Mouse (Mus musculus) MEL (cell line): ENCODE results near the gene Dop1a. TPM values are rescaled to one million over a fixed set of nuclear protein-coding genes. Genes with fewer than 3 reads are reported as not detected.

Source experiments
- DNase-seq: peaks from one replicate; pipeline ENCODE4 v3.0.0; 2011; ENCODE audit warnings: low read depth, low spot score
- H3K27ac ChIP-seq: 2 replicates; pipeline ENCODE4 v1.5.1; 2012; ENCODE audit warnings: low read depth, mild to moderate bottlenecking, control low read depth, low read length, moderate library complexity; ENCODE audit not compliant: control insufficient read depth
- H3K27me3 ChIP-seq, 2 experiments: fragments of 150-350 bp in 1 of 2; sonication (generic) in 1 of 2; 2 replicates each; pipeline ENCODE4 v1.6.1; 2012; ENCODE audit warnings: low read length in 2 of 2, mild to moderate bottlenecking in 2 of 2, improper control_type of control experiment in 1 of 2, moderate library complexity in 1 of 2; ENCODE audit not compliant: insufficient read depth in 2 of 2, control insufficient read depth in 1 of 2
- H3K36me3 ChIP-seq, 2 experiments: 2 replicates each; pipeline ENCODE4 v1.6.1; 2012 to 2014; ENCODE audit warnings: low read length in 2 of 2, improper control_type of control experiment in 1 of 2, inconsistent platforms in 1 of 2, mild to moderate bottlenecking in 1 of 2; ENCODE audit not compliant: insufficient read depth in 2 of 2, control insufficient read depth in 1 of 2
- H3K4me1 ChIP-seq, 2 experiments: fragments of 150-350 bp in 1 of 2; sonication (generic) in 1 of 2; 2 replicates each; pipeline ENCODE4 v1.6.1; 2012; ENCODE audit warnings: low read length in 2 of 2, improper control_type of control experiment in 1 of 2, mild to moderate bottlenecking in 1 of 2; ENCODE audit not compliant: insufficient read depth in 2 of 2, control insufficient read depth in 1 of 2
- H3K4me3 ChIP-seq, 2 experiments: fragments of 150-350 bp in 1 of 2; sonication (generic) in 1 of 2; 2 replicates each; pipeline ENCODE4 v1.5.1; 2012; ENCODE audit warnings: low read depth in 2 of 2, low read length in 2 of 2, mild to moderate bottlenecking in 2 of 2, moderate library complexity in 2 of 2, control low read depth in 1 of 2, improper control_type of control experiment in 1 of 2; ENCODE audit not compliant: control insufficient read depth in 1 of 2, insufficient read depth in 1 of 2
- H3K79me2 ChIP-seq: 2 replicates; pipeline ENCODE4 v1.6.1; 2012; ENCODE audit warnings: mild to moderate bottlenecking, low read length, moderate library complexity; ENCODE audit not compliant: control insufficient read depth, poor library complexity, insufficient read depth
- H3K9ac ChIP-seq: 2 replicates; pipeline ENCODE4 v1.6.1; 2012; ENCODE audit warnings: low read depth, mild to moderate bottlenecking, control low read depth, low read length, moderate library complexity; ENCODE audit not compliant: control insufficient read depth, poor library complexity, severe bottlenecking
- H3K9me3 ChIP-seq: fragments of 150-350 bp; sonication (generic); replicated peaks from 2 replicates; pipeline ENCODE4 v1.6.1; 2012; ENCODE audit warnings: mild to moderate bottlenecking, low read length, improper control_type of control experiment, moderate library complexity; ENCODE audit not compliant: insufficient read depth
- CHD2 ChIP-seq: IDR thresholded peaks from 2 replicates; pipeline ENCODE4 v1.6.1; 2011; ENCODE audit warnings: low read length, improper control_type of control experiment
- CTCF ChIP-seq, 3 experiments: IDR thresholded peaks in 2 of 3; conservative IDR thresholded peaks in 1 of 3; 2 replicates each; pipeline ENCODE4 v1.5.1; 2011 to 2012; ENCODE audit warnings: low read length in 3 of 3, low read depth in 2 of 3, mild to moderate bottlenecking in 2 of 3, improper control_type of control experiment in 1 of 3, inconsistent platforms in 1 of 3, mixed read lengths in 1 of 3, moderate library complexity in 1 of 3; ENCODE audit not compliant: control insufficient read depth in 1 of 3, insufficient read depth in 1 of 3, poor library complexity in 1 of 3, severe bottlenecking in 1 of 3
- E2F4 ChIP-seq: IDR thresholded peaks from 2 replicates; pipeline ENCODE4 v1.6.1; 2011; ENCODE audit warnings: low read depth, low read length, improper control_type of control experiment, borderline replicate concordance
- ELF1 ChIP-seq: IDR thresholded peaks from 2 replicates; pipeline ENCODE4 v1.6.1; 2014; ENCODE audit warnings: low read depth, mild to moderate bottlenecking, inconsistent platforms, low read length, improper control_type of control experiment, moderate library complexity
- EP300 ChIP-seq, 2 experiments: IDR thresholded peaks; 2 replicates each; pipeline ENCODE4 v1.6.1; 2011; ENCODE audit warnings: improper control_type of control experiment in 2 of 2, low read length in 2 of 2, low read depth in 1 of 2, mild to moderate bottlenecking in 1 of 2
- ETS1 ChIP-seq: IDR thresholded peaks from 2 replicates; pipeline ENCODE4 v1.6.1; 2012; ENCODE audit warnings: low read depth, mild to moderate bottlenecking, inconsistent platforms, low read length, improper control_type of control experiment, moderate library complexity
- GABPA ChIP-seq: IDR thresholded peaks from 2 replicates; pipeline ENCODE4 v1.6.1; 2012; ENCODE audit warnings: low read depth, mild to moderate bottlenecking, inconsistent platforms, low read length, improper control_type of control experiment, moderate library complexity
- GATA1 ChIP-seq: IDR thresholded peaks from 2 replicates; pipeline ENCODE4 v1.6.1; 2011; ENCODE audit warnings: low read depth, low read length, improper control_type of control experiment
- HCFC1 ChIP-seq: IDR thresholded peaks from 2 replicates; pipeline ENCODE4 v1.6.1; 2012; ENCODE audit warnings: low read depth, mild to moderate bottlenecking, inconsistent platforms, low read length, improper control_type of control experiment, moderate library complexity
- JUND ChIP-seq: IDR thresholded peaks from 2 replicates; pipeline ENCODE4 v1.6.1; 2011; ENCODE audit warnings: low read depth, mild to moderate bottlenecking, improper control_type of control experiment, low read length
- KAT2A ChIP-seq: conservative IDR thresholded peaks from 2 replicates; pipeline ENCODE4 v1.6.1; 2012; ENCODE audit warnings: low read depth, low read length, improper control_type of control experiment, inconsistent platforms
- MAFK ChIP-seq: IDR thresholded peaks from 2 replicates; pipeline ENCODE4 v1.6.1; 2011; ENCODE audit warnings: low read depth, mild to moderate bottlenecking, low read length, improper control_type of control experiment, borderline replicate concordance
- MAX ChIP-seq: IDR thresholded peaks from 2 replicates; pipeline ENCODE4 v1.6.1; 2011; ENCODE audit warnings: low read length, improper control_type of control experiment
- MAZ ChIP-seq: IDR thresholded peaks from 2 replicates; pipeline ENCODE4 v1.6.1; 2012; ENCODE audit warnings: low read depth, mild to moderate bottlenecking, inconsistent platforms, low read length, improper control_type of control experiment
- MEF2A ChIP-seq: IDR thresholded peaks from 2 replicates; pipeline ENCODE4 v1.6.1; 2014; ENCODE audit warnings: low read depth, mild to moderate bottlenecking, inconsistent platforms, low read length, improper control_type of control experiment; ENCODE audit not compliant: poor library complexity, insufficient replicate concordance, severe bottlenecking; ENCODE audit errors: extremely low read depth
- MXI1 ChIP-seq: IDR thresholded peaks from 2 replicates; pipeline ENCODE4 v1.6.1; 2011; ENCODE audit warnings: mild to moderate bottlenecking, low read depth, low read length, improper control_type of control experiment
- MYB ChIP-seq: IDR thresholded peaks from 2 replicates; pipeline ENCODE4 v1.6.1; 2011; ENCODE audit warnings: mild to moderate bottlenecking, low read depth, low read length, improper control_type of control experiment
- MYC ChIP-seq: IDR thresholded peaks from 2 replicates; pipeline ENCODE4 v1.6.1; 2011; ENCODE audit warnings: low read depth, mild to moderate bottlenecking, low read length, improper control_type of control experiment, moderate library complexity
- NELFE ChIP-seq: IDR thresholded peaks from 2 replicates; pipeline ENCODE4 v1.6.1; 2011; ENCODE audit warnings: low read depth, low read length, improper control_type of control experiment
- POLR2A ChIP-seq, 2 experiments: IDR thresholded peaks; 2 replicates each; pipeline ENCODE4 v1.6.1; 2011 to 2012; ENCODE audit warnings: low read length in 2 of 2, mild to moderate bottlenecking in 2 of 2, control low read depth in 1 of 2, improper control_type of control experiment in 1 of 2, low read depth in 1 of 2, moderate library complexity in 1 of 2; ENCODE audit not compliant: control insufficient read depth in 1 of 2, insufficient read depth in 1 of 2, poor library complexity in 1 of 2
- POLR2AphosphoS2 ChIP-seq: IDR thresholded peaks from 2 replicates; pipeline ENCODE4 v1.6.1; 2011; ENCODE audit warnings: low read length, improper control_type of control experiment
- POLR2AphosphoS5 ChIP-seq: IDR thresholded peaks from 2 replicates; pipeline ENCODE4 v1.6.1; 2012; ENCODE audit warnings: low read depth, borderline replicate concordance, mild to moderate bottlenecking, inconsistent platforms, low read length, moderate library complexity, mixed read lengths
- RAD21 ChIP-seq: IDR thresholded peaks from 2 replicates; pipeline ENCODE4 v1.6.1; 2011; ENCODE audit warnings: mild to moderate bottlenecking, low read depth, low read length, improper control_type of control experiment
- RCOR1 ChIP-seq: IDR thresholded peaks from 2 replicates; pipeline ENCODE4 v1.6.1; 2012; ENCODE audit warnings: low read depth, mild to moderate bottlenecking, inconsistent platforms, low read length, improper control_type of control experiment
- SIN3A ChIP-seq: IDR thresholded peaks from 2 replicates; pipeline ENCODE4 v1.6.1; 2012; ENCODE audit warnings: low read length, improper control_type of control experiment, inconsistent platforms
- SMC3 ChIP-seq: IDR thresholded peaks from 2 replicates; pipeline ENCODE4 v1.6.1; 2011; ENCODE audit warnings: low read depth, low read length, improper control_type of control experiment
- TAL1 ChIP-seq: IDR thresholded peaks from 2 replicates; pipeline ENCODE4 v1.6.1; 2012; ENCODE audit warnings: mild to moderate bottlenecking, inconsistent platforms, low read length, moderate library complexity, mixed read lengths
- TBP ChIP-seq: IDR thresholded peaks from 2 replicates; pipeline ENCODE4 v1.8.0; 2011; ENCODE audit warnings: low read depth, low read length, improper control_type of control experiment
- TCF12 ChIP-seq: IDR thresholded peaks from 2 replicates; pipeline ENCODE4 v1.6.1; 2014; ENCODE audit warnings: low read depth, mild to moderate bottlenecking, inconsistent platforms, low read length, improper control_type of control experiment, moderate library complexity
- UBTF ChIP-seq: IDR thresholded peaks from 2 replicates; pipeline ENCODE4 v1.6.1; 2012; ENCODE audit warnings: low read depth, mild to moderate bottlenecking, inconsistent platforms, low read length, improper control_type of control experiment, moderate library complexity, borderline replicate concordance; ENCODE audit not compliant: insufficient read depth
- USF1 ChIP-seq: IDR thresholded peaks from 2 replicates; pipeline ENCODE4 v1.6.1; 2014; ENCODE audit warnings: low read depth, mild to moderate bottlenecking, inconsistent platforms, low read length, improper control_type of control experiment, moderate library complexity
- USF2 ChIP-seq, 2 experiments: IDR thresholded peaks; 2 replicates each; pipeline ENCODE4 v1.6.1; 2011 to 2012; ENCODE audit warnings: improper control_type of control experiment in 2 of 2, low read length in 2 of 2, borderline replicate concordance in 1 of 2, inconsistent platforms in 1 of 2, low read depth in 1 of 2, mild to moderate bottlenecking in 1 of 2; ENCODE audit not compliant: insufficient read depth in 1 of 2
- ZC3H11A ChIP-seq: IDR thresholded peaks from 2 replicates; pipeline ENCODE4 v1.6.1; 2012; ENCODE audit warnings: low read depth, mild to moderate bottlenecking, inconsistent platforms, low read length, improper control_type of control experiment
- ZKSCAN1 ChIP-seq: IDR thresholded peaks from 2 replicates; pipeline ENCODE4 v1.6.1; 2012; ENCODE audit warnings: low read depth, mild to moderate bottlenecking, inconsistent platforms, low read length, improper control_type of control experiment, moderate library complexity
- ZNF384 ChIP-seq: IDR thresholded peaks from 2 replicates; pipeline ENCODE4 v1.6.1; 2012; ENCODE audit warnings: low read depth, mild to moderate bottlenecking, inconsistent platforms, low read length, improper control_type of control experiment
- polyA plus RNA-seq, 2 experiments: library from polyadenylated mRNA; stranded (reverse) in 1 of 2; unstranded in 1 of 2; fragments of >175 nt in 1 of 2; fragments of >200 nt in 1 of 2; gene quantifications; 2 replicates each; pipeline versions ENCODE4 v1.2.1 to v1.2.4; 2012; ENCODE audit warnings: low replicate concordance in 2 of 2, low read depth in 1 of 2; ENCODE audit not compliant: insufficient read length in 2 of 2, insufficient read depth in 1 of 2, missing spikeins in 1 of 2
- total RNA-seq: library from RNA; depleted of rRNA; stranded (reverse); fragments of 300-350 nt; gene quantifications from 2 replicates; pipeline ENCODE4 v1.2.3, GENCODE M21; 2012

Gene Dop1a
- total and polyA plus RNA-seq, 3 experiments = 15.0 to 16.8 TPM; not detected in 1

- Histone ChIP-seq H3K79me2 (no peaks in the 10 kb centered on the region), H3K27ac (no peak overlapping the region)
- TF ChIP-seq CTCF (IDR thresholded peaks at IDR 0.05 in 2 of 3, conservative IDR thresholded peaks at IDR 0.05 in 1 of 3; ENCODE audit: control insufficient read depth in 1 of 3, insufficient read depth in 1 of 3, low read depth in 2 of 3, low read length in 3 of 3, poor library complexity in 1 of 3, severe bottlenecking in 1 of 3) (peak in 2 of 3 experiments; percentile 30 to 64; a peak in 3 of 6 replicates), UBTF (no peak), RCOR1 (no peak), USF1 (no peak), ELF1 (no peak), CHD2 (no peak), GATA1 (no peak), JUND (no peak), ZKSCAN1 (no peak), MAFK (no peak), POLR2AphosphoS5 (no peak), ETS1 (no peak), NELFE (no peak), MEF2A (no peak), TAL1 (no peak), MYC (no peak), MAZ (no peak), TCF12 (no peak), GABPA (no peak), RAD21 (peak; percentile 73), TBP (no peak), POLR2A (IDR thresholded peaks at IDR 0.05; ENCODE audit: control insufficient read depth in 1 of 2, insufficient read depth in 1 of 2, low read depth in 1 of 2, low read length in 2 of 2, poor library complexity in 1 of 2) (no peak), ZNF384 (no peak), MAX (no peak), HCFC1 (no peak), SIN3A (no peak), POLR2AphosphoS2 (no peak), ZC3H11A (peak; percentile 17; the same call in 1 of the 2 replicates), E2F4 (no peak), SMC3 (peak; percentile 59), MYB (no peak), MXI1 (no peak), KAT2A (no peak), EP300 (IDR thresholded peaks at IDR 0.05; ENCODE audit: low read depth in 1 of 2, low read length in 2 of 2) (no peak), USF2 (IDR thresholded peaks at IDR 0.05; ENCODE audit: borderline replicate concordance in 1 of 2, insufficient read depth in 1 of 2, low read depth in 1 of 2, low read length in 2 of 2) (no peak)
Observed at GRCm38 (mm10) chr9:86592676-86593668, 126.0 kb downstream of the Dop1a start.

More at GRCm38 (mm10) chr9:86592676-86593668, 126.0 kb downstream of the Dop1a start:
- Histone ChIP-seq H3K9ac (no peak overlapping the region), H3K36me3 (peaks cover 0 to 12% of the 10 kb centered on the region in 2 experiments; a peak in 2 of 4 replicates), H3K9me3 (no peaks in the 10 kb centered on the region), H3K4me1 (no peaks in the 10 kb centered on the region), H3K4me3 (no peak overlapping the region), H3K27me3 (no peaks in the 10 kb centered on the region)
- peak; percentile 42 for DNase-seq
